Mouse (Mus musculus): ENCODE data around the gene Ptprn2. TPM values are rescaled to one million over a fixed set of nuclear protein-coding genes. Genes with fewer than 3 reads are reported as not detected.

The Ptprn2 gene
- total RNA-seq, 1 experiment from 2014 or later = 0.12 TPM

DNA sequence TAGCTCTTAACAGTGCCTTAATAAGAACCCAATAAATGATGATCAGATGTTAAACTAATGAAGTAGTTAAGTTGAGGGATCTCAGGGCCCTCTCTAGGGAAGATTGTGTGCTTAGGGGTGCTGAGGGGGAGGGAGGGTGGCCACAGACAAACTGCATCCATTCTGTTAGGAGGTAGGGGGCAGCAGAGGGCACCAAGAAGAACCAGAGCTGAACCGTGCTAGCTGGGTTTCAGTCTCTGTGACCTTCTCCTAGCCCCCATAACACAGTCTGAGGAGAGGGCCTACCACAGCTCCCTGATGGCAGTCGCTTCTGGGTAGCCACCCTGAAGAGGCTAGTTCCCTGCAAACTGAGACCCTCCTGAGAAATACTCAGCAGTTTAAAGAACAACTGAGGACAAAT lies 646.6 kb downstream of the Ptprn2 start:
- ATAC-seq (ENCODE audit: extremely low read depth, insufficient number of reproducible peaks, low FRiP score, poor library complexity, severe bottlenecking) = no peak; the same call in 1 of the 2 replicates

GRCm38 (mm10) chr12:117135205-117135604 lies 649.7 kb downstream of the Ptprn2 start:
- ATAC-seq (ENCODE audit: extremely low read depth, insufficient number of reproducible peaks, low FRiP score, poor library complexity, severe bottlenecking) = no peak

DNA sequence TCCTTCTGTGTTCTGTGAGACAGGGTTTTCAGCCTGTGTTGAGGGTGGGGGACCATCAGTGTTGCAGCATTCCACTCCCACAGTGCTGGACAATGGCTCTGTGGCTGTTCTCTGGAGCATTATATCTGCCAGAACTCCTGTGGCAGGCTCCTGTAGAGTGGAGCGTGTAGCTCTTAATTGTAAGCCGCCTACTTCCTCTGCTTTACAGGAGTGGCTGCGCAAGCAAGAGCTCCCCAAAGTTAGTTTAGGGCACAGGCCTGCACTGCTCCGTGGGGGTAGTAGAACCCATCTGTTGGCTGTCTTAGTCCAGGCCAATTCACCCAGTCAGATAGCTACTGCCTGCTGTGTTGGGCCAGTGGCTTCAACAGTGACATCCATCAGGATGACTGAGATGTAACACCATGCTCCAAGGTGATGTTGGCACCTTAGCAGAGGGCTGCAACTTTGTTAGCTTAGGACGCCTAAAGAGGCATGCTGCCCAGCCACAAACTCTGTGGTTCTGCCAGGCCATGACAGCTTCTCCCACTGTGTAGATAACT lies 651.0 kb downstream of the Ptprn2 start:
- no peak for ATAC-seq (ENCODE audit: extremely low read depth, insufficient number of reproducible peaks, low FRiP score, poor library complexity, severe bottlenecking)

DNA sequence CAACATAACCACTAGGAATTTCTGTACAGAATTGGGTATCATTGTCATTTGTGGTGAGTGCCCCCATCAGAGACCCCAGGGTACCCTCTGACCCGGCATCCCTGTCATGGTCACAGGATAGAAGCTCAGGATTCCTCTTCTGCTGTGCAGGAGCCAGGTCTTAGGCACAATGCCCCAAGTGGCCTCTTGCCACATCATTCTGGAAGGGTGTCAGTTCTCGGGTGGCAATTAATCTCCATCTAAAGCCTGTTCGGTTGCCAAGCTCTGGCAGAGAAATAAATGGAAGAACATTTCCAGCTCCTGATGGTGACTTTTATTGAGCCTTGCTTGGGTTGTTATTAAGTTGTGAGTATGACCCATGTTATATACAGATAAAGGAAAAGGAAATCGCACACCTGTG lies 655.4 kb downstream of the Ptprn2 start:
- no peak for ATAC-seq (ENCODE audit: extremely low read depth, insufficient number of reproducible peaks, low FRiP score, poor library complexity, severe bottlenecking)

DNA sequence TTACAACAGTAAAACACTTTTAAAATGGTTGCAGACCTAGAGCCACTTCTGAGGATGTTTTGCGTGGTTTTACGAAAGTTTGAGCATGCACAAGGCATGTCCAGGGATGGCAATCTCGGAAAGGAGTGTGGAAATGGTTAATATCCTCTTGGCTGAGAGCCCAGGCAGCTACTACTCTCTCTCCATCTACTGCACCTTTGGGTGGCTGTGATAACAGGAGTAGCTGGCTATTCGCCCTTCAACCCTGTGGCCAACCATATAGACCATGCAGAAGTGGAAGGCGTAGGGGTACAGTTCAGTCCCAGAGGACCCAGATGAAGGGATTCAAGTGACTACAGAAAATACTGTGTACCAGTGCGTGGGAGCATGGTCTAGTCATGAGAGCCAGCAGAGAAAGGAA lies 655.9 kb downstream of the Ptprn2 start:
- no peak for ATAC-seq (ENCODE audit: extremely low read depth, insufficient number of reproducible peaks, low FRiP score, poor library complexity, severe bottlenecking)

GRCm38 (mm10) chr12:117149176-117149575 lies 663.7 kb downstream of the Ptprn2 start:
- no peak for ATAC-seq (ENCODE audit: extremely low read depth, insufficient number of reproducible peaks, low FRiP score, poor library complexity, severe bottlenecking)

GRCm38 (mm10) chr12:117150611-117151395 lies 665.3 kb downstream of the Ptprn2 start:
- no peak for ATAC-seq (ENCODE audit: extremely low read depth, insufficient number of reproducible peaks, low FRiP score, poor library complexity, severe bottlenecking)

GRCm38 (mm10) chr12:117151611-117152010 lies 666.1 kb downstream of the Ptprn2 start:
- no peak for ATAC-seq (ENCODE audit: extremely low read depth, insufficient number of reproducible peaks, low FRiP score, poor library complexity, severe bottlenecking)

DNA sequence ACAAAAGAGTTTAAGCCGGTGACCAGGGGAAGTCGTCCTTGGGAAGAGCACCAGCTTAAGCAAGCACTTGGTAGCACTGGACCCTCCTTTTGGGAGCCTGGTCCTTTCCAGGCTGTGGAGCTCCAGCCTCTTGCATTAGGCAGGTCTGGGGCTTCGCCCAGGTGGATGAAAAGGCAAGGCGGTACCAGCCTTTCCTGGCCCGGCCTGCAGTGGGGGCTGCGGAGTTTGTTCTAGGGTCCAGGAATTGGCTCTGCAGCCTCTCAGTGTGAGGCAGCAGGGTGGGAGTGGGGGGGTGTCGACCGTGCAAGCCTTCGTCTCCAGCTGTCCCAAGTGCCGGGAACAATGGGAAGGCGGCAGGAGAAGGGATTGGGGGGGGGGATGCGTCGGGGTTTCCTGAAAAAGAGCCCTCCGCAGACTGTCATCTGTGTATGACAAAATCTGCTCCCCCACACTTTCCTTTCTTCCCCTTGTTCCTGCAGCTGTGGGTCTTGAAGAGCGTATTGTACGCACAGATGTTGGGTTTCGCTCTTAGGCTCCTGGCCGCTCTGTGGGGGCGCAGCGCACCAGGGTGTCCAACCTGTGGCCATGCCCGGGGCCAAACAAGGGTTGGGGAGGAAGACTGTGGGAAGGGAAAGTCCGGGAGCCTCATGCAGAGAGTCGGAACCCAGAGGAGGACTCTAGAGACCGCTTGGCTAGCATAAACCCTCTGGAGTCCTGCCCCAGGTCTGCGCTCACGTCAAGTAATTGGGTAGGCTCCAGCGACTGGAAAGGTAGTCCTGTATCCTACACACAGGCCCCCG lies 667.0 kb downstream of the Ptprn2 start:
- ATAC-seq (ENCODE audit: extremely low read depth, insufficient number of reproducible peaks, low FRiP score, poor library complexity, severe bottlenecking) = no peak

GRCm38 (mm10) chr12:117153166-117153480 lies 667.6 kb downstream of the Ptprn2 start:
- ATAC-seq (ENCODE audit: extremely low read depth, insufficient number of reproducible peaks, low FRiP score, poor library complexity, severe bottlenecking) = no peak

DNA sequence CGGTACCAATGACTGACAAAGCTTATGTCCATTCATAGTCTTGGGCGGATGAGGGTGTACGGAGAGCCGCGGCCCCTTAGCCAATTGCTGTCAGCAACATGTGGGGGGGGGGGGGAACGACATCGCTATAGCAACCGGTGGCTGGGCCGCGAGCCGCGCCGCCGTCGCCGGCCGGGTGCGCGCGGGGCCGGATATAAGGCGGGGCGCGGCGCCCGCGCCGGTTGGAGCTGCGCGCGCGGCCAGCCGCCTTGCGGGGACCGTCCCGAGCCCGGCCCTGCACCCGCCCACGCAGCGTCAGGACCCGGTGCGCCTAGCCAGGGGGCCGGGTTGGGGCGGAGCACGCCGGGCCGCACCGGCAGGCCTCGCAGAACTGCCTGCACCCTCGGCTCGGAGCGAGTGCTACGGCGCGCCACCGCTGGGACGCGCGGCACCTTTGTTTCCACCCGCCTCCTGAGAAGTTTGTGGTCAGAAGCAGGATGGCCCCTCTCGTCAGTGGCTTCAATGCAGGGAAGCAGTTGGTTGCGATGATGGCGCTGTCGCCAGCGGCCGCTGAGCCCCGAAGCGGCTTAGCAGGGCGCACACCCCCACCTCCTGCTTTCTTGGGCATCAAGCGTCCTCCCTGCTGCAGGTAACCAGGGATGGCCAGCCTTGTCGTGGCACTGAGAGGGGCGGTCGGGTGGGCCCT lies 668.3 kb downstream of the Ptprn2 start:
- ATAC-seq (ENCODE audit: extremely low read depth, insufficient number of reproducible peaks, low FRiP score, poor library complexity, severe bottlenecking) = no peak

DNA sequence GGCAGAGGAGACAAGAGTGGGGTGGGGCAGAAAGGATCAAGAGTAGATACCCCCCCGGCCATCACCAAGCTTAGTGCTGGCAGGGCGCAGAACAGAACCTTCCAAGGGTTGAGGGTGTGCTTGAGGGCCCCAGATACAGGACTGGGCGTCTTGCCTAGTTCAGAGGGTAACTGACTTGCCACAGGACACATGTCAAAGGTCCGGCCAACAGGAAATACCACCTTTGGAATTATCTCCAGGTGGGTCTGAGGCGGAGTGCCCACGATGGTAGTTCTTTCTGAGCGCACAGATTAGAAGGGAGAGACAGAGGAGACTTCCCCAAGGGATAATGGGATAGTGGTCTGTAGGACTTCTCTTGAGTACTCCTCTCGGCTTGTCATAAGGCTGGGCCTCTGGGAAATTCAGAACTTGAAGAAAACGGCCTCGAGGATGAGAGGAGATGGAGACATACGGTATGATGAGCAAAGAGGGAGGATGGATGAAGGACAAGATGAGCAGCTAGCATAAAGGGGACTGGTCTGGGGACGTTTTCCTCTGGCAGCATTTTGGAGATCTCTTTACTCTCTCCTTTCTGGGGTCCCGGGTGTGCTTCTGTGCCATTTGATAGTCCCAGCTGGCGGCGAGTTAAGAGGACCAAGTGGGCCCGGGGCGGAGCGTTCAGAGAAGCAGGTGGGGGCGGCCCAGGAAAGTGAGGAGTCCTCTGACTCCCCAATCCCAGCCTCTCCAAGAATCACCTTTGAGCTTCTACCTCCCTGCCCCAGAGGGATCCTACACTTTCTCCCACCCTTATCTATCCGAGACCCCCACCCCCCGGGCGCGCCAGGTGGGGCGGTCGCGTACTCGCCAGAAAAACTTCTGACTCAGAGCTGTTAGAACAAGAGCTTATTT lies 669.1 kb downstream of the Ptprn2 start:
- no peak for ATAC-seq (ENCODE audit: extremely low read depth, insufficient number of reproducible peaks, low FRiP score, poor library complexity, severe bottlenecking)

DNA sequence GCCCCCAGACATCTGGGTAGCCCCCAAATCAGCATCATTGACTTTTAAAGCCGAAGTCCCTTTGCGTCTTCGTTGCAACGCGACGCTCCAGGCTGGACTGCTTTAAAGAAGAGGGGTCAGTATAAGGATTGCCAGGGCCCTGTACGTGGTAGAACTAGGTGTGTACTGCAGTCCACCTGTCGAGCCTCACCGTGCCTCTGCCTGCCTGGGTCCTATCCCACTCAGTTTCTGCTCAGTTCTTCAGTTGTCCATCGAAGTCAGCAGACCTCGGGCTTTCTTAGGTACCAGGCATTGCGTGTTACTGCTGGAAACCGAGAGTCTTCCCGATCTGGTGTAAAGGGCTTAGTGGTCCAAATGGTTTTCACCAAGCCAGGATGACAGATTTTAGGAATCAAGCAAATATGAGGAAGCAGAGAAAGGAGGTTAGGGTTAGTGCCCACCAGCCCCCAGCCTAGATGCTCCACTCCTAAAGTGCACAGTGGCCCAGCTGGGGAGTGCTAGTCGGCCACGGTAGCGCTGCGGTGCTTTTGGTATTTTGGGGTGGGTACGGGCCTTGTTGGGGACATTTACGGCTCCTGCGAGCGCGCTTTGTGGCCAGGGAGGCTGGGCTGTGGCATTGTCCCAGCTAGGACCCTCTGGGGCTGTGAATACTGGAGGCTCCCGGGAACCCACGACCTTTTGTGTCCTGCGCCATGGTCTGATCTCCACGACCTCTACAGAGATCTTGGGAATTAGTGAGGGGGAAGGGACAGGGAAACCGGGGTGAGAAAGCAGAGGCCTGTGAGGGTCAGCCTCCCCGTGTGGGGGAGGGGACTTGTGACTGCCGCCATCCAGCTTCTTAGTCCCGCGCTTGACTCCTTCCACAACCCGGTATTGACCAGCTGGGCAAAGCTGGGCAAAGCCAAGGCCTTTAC lies 670.0 kb downstream of the Ptprn2 start:
- no peak for ATAC-seq (ENCODE audit: extremely low read depth, insufficient number of reproducible peaks, low FRiP score, poor library complexity, severe bottlenecking)

DNA sequence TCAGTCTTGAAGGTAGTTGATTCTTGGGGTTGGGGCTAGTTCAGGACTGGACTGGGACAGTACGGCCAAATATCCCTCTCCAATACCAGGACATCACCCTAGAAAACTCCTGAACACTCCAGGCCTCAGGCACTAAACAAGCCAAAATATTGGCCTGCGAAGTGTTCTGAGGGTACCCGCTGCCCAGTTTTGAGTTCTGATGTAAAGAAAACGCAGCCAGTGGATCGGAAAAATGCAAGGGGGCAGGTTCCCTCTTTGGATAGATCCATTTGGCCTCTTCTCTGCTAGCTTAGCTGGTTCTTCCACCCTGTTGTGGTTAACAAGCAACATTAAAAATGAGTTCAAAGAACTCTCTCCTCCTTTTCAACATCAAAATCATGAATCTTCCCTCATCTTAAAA lies 670.7 kb downstream of the Ptprn2 start:
- no peak for ATAC-seq (ENCODE audit: extremely low read depth, insufficient number of reproducible peaks, low FRiP score, poor library complexity, severe bottlenecking)

DNA sequence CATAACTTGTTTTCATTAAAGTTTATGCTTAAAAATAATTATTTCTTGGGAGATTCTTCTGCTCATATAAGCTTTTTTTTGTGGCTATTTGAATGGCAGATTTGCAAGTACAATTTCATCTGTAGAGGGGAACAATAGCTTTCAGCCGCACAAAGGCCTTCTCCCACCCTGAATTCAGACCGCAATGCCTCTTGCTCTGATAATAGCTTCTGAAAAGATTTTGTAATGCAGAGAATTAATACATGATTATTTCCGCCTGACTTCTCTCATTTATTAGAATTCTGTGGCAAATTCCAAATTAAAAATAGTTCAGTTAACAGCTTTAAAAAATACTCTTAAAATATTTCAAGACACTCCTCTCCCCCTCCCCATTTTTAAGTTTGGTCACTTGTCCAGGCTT lies 671.3 kb downstream of the Ptprn2 start:
- ATAC-seq (ENCODE audit: extremely low read depth, insufficient number of reproducible peaks, low FRiP score, poor library complexity, severe bottlenecking) = no peak

DNA sequence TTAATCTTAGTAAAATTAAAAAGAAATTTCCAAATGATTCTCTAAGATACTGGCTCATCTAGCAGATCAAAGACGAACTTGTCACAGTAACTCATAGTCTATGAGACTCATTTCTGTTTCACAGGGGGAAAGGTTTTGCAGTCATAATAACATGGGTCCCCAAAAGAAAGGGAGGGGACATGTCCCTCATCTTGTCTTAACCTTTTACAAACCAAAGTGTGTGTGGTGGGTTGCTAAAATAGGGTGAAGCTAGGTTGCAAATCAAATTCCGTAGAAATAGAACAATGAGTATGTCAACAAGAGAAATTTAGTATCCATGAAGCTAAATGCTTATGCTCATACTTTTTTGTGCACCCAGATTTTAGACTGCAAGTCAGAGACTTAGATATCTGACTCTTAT lies 671.7 kb downstream of the Ptprn2 start:
- no peak for ATAC-seq (ENCODE audit: extremely low read depth, insufficient number of reproducible peaks, low FRiP score, poor library complexity, severe bottlenecking)

DNA sequence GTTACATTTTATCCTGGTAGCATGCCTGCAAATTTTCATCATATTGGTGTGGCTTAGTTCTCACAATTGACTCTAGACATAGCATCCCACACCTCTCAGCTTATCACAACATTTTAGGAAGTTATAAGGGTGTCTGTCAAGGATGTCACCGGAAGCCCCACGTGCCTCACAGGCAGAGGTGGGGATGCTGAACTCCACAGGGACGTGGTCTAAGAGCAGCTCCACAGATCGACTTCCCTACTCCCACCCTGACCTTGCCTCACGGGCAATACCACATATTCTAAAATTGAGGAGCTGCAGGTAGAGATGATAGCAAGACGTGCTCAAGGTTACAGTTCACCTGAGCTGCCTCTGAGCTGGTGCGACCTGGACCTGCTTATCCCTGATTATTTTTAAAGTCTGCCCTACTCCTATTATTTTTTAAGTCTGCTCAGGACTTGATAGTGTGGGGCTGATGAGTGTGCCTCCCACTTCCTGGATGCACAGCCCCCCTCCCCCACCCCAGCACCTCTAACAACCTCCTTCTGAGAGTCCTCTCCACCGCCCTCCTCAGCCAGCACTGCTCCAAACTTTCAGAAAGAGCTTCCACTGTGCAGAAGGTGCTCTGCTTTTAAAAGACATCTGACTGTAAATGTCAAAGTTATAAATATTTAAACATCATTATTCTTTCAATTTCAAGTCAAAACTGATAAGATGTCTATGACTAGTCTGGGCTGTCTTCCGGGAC lies 672.3 kb downstream of the Ptprn2 start:
- no peak for ATAC-seq (ENCODE audit: extremely low read depth, insufficient number of reproducible peaks, low FRiP score, poor library complexity, severe bottlenecking)

Measured in neutrophil, adult 5-6 weeks (primary cell).